8 mouse cellular contexts compared by ENCODE assay signal in genomic region chr3:86548091-86549015, GRCm38 (mm10). TPM values are rescaled to one million over a fixed set of nuclear protein-coding genes. Genes with fewer than 3 reads are reported as not detected.
DNase-seq lines count a peak whose midpoint lies in the region; ATAC-seq and TF ChIP-seq lines count a peak whose summit lies in the region.
"Had no signal": no experiment of that assay in that cellular context is flagged by ENCODE, and none has a peak within 500 bp of the region (broad histone marks: within the 10 kb centered on the region; RNA-seq: fewer than 3 reads in every experiment).

Gene Mab21l2, minus strand, starts transcription at chr3:86548629.

- 13% methylated on average over 25 of the region's 25 CpGs for WGBS in lung, postnatal 0 days
- WGBS in cerebellum, adult 2 months: 43% methylated on average over 25 of the region's 25 CpGs
- 2% methylated on average over 25 of the region's 25 CpGs for WGBS in liver, embryonic 16.5 days (ENCODE audit: insufficient replicate concordance)

- no peak for DNase-seq in lung, postnatal 0 days (ENCODE audit: low spot score)
- no peak for DNase-seq in lung, postnatal 10 days
- peak; percentile 49 to 54 for DNase-seq in cerebellum, adult 2 months
- peak; percentile 12 for DNase-seq in thymus, postnatal 14 days
- DNase-seq in layer of hippocampus, postnatal 25 days (ENCODE audit: extremely low spot score in 1 of 2, low spot score in 1 of 2): no peak

- 0 out of 2 replicates have a peak, but pooled peaks have one; percentile 43 for ATAC-seq in lung, postnatal 0 days
- peak; percentile 48 for ATAC-seq in granulocyte monocyte progenitor cell, adult 5-6 weeks (replicated peaks; ENCODE audit: poor library complexity, severe bottlenecking)
- ATAC-seq in liver, embryonic 16.5 days (ENCODE audit: low read depth): 0 out of 2 replicates have a peak, but pooled peaks have one; percentile 13

- TF ChIP-seq POLR2A in cerebellum, adult 2 months (IDR thresholded peaks at IDR 0.05; ENCODE audit: borderline replicate concordance, insufficient read depth, low read length): 0 out of 2 replicates have a peak, but pooled peaks have one; percentile 6

- no peak within 1 kb of the TSS for H3K27ac ChIP-seq in lung, postnatal 0 days (ENCODE audit: low read length)
- no peak within 1 kb of the TSS for H3K27ac ChIP-seq in cerebellum, adult 2 months (ENCODE audit: insufficient read depth, low read length)
- H3K27ac ChIP-seq in liver, embryonic 16.5 days (ENCODE audit: low read length): no peak within 1 kb of the TSS

- H3K9ac ChIP-seq in lung, postnatal 0 days (replicated peaks; ENCODE audit: low read depth): no peak within 1 kb of the TSS
- H3K9ac ChIP-seq in liver, embryonic 16.5 days (ENCODE audit: low read depth, low read length): no peak within 1 kb of the TSS

- peak; percentile 28; the same call in 1 of the 2 replicates for TF ChIP-seq CTCF in lung, postnatal 0 days (IDR thresholded peaks at IDR 0.05)
- no peak for TF ChIP-seq CTCF in cerebellum, adult 2 months (IDR thresholded peaks at IDR 0.05; ENCODE audit: borderline replicate concordance, insufficient read depth, low read depth, low read length)

- no peaks in the 10 kb centered on the region for H3K36me3 ChIP-seq in lung, postnatal 0 days (ENCODE audit: insufficient read depth, low read length)
- no peaks in the 10 kb centered on the region for H3K36me3 ChIP-seq in liver, embryonic 16.5 days (ENCODE audit: control insufficient read depth, insufficient read depth)

- peak within 1 kb of the TSS; percentile 28 for H3K4me3 ChIP-seq in lung, postnatal 0 days (ENCODE audit: low read depth, low read length)
- peak within 1 kb of the TSS; percentile 50 for H3K4me3 ChIP-seq in cerebellum, adult 2 months (replicated peaks; ENCODE audit: insufficient read depth, low read depth, low read length)
- H3K4me3 ChIP-seq in liver, embryonic 16.5 days (ENCODE audit: low read depth, low read length): peak within 1 kb of the TSS; percentile 53

- H3K9me3 ChIP-seq in lung, postnatal 0 days (ENCODE audit: low read length): no peaks in the 10 kb centered on the region
- no peaks in the 10 kb centered on the region for H3K9me3 ChIP-seq in liver, embryonic 16.5 days (replicated peaks; ENCODE audit: control insufficient read depth, low read length)

- peaks cover 7% of the 10 kb centered on the region; the same call in 1 of the 2 replicates for H3K4me1 ChIP-seq in lung, postnatal 0 days (ENCODE audit: insufficient read depth, low read depth, low read length)
- H3K4me1 ChIP-seq in cerebellum, adult 2 months (ENCODE audit: control insufficient read depth, insufficient read depth, low read length): no peaks in the 10 kb centered on the region
- peaks cover 2% of the 10 kb centered on the region; the same call in 1 of the 2 replicates for H3K4me1 ChIP-seq in liver, embryonic 16.5 days (ENCODE audit: control insufficient read depth, low read depth, low read length)

- H3K27me3 ChIP-seq in lung, postnatal 0 days (replicated peaks; ENCODE audit: insufficient read depth, low read length): peaks cover 52% of the 10 kb centered on the region
- no peaks in the 10 kb centered on the region; the same call in 1 of the 2 replicates for H3K27me3 ChIP-seq in cerebellum, adult 2 months (ENCODE audit: control insufficient read depth, insufficient read depth, low read length)
- H3K27me3 ChIP-seq in liver, embryonic 16.5 days (ENCODE audit: control insufficient read depth, insufficient read depth, low read depth, low read length): peaks cover 56% of the 10 kb centered on the region

- peak within 1 kb of the TSS; percentile 52; the same call in 1 of the 2 replicates for H3K4me2 ChIP-seq in lung, postnatal 0 days (replicated peaks; ENCODE audit: low read depth, low read length)
- H3K4me2 ChIP-seq in liver, embryonic 16.5 days (ENCODE audit: low read depth, low read length): peak within 1 kb of the TSS; percentile 62

- no peak for TF ChIP-seq EP300 in lung, postnatal 0 days (IDR thresholded peaks at IDR 0.05)

RNA-seq across cellular contexts. Expression of gene Mab21l2, which starts in this region (rescaled TPM):
- polyA plus RNA-seq in lung, postnatal 0 days (2015; fragmentation: Nextera tagmentation; extraction: Ambion mirVana): 0.05 TPM in 1 of 2 replicates, not detected in the other
- polyA plus RNA-seq in cerebellum, adult 2 months (2012; rRNA removed): 15.7 and 19.4 TPM in 2 replicates
- not detected in 2 replicates for total RNA-seq in granulocyte monocyte progenitor cell, adult 5-6 weeks (2014; fragmentation: Nextera tagmentation)
- total RNA-seq in granulocyte monocyte progenitor cell, adult 5-6 weeks (2017): not detected in 2 replicates
- 0.13 and 0.97 TPM in 2 replicates for polyA plus RNA-seq in liver, embryonic 16.5 days (2015; fragmentation: Nextera tagmentation; extraction: Ambion mirVana)
- total RNA-seq in layer of hippocampus, postnatal 25 days (2021): not detected
- polyA plus RNA-seq: gonadal fat pad, adult 2 months had no signal

Comparison
In these comparisons a context has a peak if more than half of its experiments do, and no peak if none do; other contexts are left out.
1. Peak in ATAC-seq, H3K4me3 ChIP-seq and H3K4me2 ChIP-seq in lung, postnatal 0 days; RNA of the gene not detected or under 1 TPM.
2. Peak in ATAC-seq in granulocyte monocyte progenitor cell, adult 5-6 weeks; RNA of the gene not detected or under 1 TPM.
3. Peak in ATAC-seq, H3K4me3 ChIP-seq and H3K4me2 ChIP-seq in liver, embryonic 16.5 days; RNA of the gene not detected or under 1 TPM.
4. DNase-seq: peak in cerebellum, adult 2 months (2 of 2) and thymus, postnatal 14 days (single experiment); none in lung, postnatal 0 days (single experiment), lung, postnatal 10 days (single experiment) and layer of hippocampus, postnatal 25 days (0 of 2).
5. Peak in every context shown above with its lines, with median percentiles within 50 percentile points of each other: ATAC-seq and H3K4me3 ChIP-seq.